Mouse (Mus musculus) adrenal gland, adult (tissue): ENCODE measurements around the gene Stx12.
"Not testable (repeated sequence)": the region's sequence is repeated elsewhere in the genome, so short reads cannot be mapped to it uniquely, and the experiment has no call there.

Source experiments
- DNase-seq, 2 experiments: peaks; one replicate each; pipeline ENCODE4 v3.0.0; 2022 to 2023; ENCODE audit warnings: low spot score in 1 of 2; ENCODE audit not compliant: inconsistent age in 2 of 2

Stx12 gene

DNA sequence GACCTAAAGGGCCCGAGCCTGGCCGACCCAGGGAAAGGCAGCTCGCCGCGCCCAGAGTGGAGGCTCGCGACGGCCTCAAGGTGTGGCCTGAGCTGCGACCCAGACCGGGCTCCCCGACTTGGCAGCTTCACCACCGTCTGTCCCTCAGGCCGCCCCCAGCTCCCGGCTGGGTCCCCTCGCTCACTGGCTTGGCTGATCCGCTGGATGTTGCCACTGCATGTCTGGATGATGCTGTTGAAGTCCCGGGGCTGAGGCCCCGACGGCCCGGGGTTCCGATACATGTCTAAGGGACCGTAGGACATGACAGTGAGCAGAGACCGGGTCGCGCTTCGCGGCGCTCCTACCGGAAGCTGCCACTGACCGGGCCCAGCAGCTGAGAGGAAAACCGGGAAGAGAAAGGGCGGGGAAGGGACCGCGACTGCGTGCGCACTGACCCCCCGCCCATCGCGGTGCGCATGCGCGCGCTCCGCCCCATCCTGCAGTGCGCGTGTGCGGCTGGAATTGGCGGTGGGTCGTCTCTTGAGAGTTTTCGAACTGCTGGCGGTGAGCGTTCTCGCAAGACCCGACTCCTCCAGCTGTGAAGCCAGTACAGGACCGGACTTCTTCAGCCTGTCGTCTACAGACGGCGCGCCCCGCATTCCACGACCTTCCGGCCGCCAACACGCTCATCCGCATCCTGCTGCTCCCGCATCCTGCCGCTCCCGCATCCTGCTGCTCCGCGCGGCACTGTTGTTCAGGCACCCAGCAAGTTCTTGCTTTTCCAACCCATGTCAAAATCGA lies at the start of gene Stx12:
TSS of gene Stx12 (minus strand) at position 446 of the 780 bp plus-strand sequence.
- peak; percentile 93 to 97 for DNase-seq

DNA sequence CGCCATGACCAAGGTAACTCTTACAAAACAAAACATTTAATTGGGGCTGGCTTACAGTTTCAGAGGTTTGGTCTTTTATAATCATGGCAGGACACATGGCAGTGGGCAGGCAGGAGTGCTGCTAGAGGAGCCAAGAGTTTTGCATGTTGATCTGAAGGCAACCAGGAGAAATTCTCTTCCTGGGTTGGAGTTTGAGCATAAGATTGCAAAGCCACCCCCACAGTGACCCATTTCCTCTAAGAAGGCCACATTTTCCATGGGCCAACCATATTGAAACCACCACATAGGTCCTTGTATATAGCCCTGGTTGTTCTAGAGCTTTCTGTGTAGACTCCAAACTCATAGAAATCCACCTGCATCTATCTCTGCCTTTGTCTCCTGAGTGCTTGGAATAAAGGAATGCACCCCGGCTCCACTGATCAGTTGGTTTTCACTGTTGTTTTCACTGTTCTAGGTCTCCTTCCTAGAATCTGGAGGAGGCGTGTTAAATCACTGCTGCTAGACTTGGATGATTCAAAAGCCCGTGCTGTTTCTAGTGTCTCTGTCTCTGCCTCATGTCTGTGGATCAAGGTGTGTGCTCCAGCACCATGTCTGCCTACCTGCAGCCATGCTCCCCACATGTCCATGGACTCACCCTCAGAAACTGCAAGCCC lies 48.6 kb upstream of the Stx12 start:
- no peak for DNase-seq

DNA sequence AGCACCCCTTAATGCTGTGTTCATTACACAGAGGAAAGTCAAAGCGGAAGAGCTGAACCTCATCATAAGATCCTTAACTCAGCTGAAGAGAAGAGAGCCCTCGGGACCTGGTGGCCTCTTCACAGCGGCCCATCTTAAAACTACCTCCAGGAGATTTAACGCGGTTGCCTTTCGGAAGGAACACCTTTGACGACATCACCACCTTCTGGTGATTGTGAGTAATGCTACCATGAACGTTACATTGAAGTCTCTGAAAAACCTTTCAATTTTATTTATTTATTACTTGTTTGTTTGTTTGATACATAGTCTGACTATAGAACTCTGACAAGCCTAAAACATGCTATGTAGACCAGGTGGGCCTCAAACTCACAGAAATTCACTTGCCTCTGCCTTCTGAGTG lies 46.5 kb upstream of the Stx12 start:
- DNase-seq, result peak; percentile 31 to 81

DNA sequence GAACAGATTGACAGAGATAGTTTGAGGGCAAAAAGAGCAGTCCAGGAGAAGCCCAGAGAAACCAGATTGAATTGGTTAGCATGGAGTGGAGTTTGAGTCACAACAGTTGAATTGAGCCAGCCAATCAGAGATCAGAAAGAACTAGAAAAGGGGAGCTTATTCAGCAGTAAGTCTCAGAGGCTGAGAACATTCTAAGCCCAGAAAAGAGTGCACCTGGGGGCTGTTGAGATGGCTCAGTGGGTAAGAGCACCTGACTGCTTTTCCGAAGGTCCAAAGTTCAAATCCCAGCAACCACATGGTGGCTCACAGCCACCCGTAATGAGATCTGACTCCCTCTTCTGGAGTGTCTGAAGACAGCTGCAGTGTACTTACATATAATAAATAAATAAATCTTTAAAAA lies 42.2 kb upstream of the Stx12 start:
- DNase-seq, result not testable (repeated sequence)

DNA sequence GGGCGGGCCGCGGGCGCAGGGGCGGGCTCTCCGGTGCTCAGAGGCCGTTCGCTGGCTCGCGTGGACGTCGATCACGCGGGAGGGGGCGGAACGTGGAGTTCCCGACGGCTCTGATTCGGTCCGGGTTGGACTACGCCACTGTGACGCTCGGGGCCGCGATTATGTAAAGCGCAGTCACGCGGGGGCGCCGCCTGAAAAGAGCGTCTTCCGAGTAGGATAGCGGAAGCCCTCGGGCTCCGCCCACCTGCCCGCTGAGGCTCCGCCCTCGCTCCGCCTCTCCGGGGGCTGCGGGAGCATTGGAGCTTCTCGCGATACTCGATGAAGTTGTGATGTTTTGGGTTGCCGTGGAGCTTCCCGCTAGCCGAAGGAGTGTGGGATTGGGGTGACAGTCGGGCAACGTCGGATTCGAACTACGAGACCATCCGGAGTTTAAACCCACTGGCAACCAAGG lies 38.3 kb upstream of the Stx12 start, which contains the start of gene Fam76a:
TSS of gene Fam76a (minus strand) at position 1 of the 451 bp plus-strand sequence.
- DNase-seq, result peak; percentile 100

DNA sequence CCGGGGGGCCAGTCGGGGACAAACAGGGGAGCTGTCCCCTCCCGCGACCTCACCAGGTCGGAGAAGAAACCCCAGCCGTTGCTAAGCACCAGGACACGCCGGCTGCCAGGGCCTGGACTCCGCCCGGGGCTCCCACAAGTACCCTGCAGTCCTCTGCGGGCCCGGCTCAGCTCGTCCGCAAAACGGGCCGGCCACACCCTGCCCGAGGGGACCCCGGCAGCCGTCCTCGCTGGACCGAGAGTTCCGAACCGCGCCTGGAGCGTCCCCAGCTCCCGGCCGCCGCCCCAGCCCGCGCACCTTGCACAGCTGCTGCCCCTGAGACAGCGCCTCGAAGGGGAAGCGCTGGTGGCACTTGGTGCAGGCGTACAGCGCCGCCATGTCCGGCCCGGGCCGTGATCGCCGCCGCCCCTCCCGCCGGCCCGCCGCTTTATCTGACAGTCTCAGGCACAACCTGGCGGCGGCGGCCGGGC lies 37.8 kb upstream of the Stx12 start:
- no peak for DNase-seq

DNA sequence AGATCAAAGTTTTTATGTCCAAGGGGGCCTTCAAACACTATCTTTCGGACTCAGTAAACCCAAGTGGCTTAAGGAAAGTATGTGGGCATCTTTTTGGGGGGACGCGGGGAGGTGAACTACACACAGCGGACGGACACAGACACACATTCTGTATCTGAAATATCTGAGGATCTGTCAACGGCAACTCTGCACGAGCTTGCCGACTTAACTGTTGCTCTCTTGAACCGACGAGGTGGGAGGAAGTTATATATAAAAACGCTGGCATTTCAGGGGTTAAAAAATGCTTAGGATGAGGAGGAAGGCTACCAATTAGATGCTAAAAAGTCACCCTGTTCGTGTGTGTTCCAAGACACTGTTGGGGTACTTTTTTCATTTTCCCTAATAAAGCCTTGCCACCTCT lies 37.2 kb upstream of the Stx12 start:
- no peak for DNase-seq

DNA sequence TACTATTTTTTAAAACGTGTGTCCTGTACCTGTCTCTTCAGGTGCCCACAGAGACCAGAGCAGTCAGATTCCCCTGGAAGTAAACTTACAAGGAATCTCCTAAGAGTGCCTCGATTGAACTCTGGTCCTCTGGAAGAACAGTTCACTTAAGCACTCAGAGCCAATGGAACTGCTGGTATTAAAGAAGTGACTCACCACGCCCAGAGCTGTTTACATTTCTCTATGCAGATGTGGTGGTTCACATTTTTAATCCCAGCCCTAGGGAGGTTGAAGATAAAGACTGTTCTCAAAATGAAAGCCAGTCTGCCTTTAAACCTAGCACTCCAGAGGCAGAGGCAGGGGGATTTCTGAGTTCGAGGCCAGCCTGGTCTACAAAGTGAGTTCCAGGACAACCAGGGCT lies 35.9 kb upstream of the Stx12 start:
- DNase-seq, result no peak

DNA sequence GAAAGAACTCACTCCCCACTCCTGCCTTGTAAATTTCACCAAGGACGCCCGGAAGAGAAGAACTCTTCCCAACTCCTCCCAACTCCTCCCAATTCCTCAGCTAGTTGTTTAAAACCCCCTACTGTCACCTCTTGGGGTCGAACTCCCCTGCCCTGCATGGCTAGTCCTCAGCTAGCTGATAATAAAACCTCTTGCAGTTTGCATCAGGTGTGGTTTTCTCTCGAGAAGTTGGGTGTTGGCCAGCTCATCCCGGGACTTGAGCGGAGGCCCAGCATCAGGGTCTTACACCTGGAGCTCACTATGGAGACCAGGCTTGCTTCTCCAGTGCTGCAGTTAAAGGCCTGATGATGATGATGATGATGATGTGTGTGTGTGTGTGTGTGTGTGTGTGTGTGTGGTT lies 34.2 kb upstream of the Stx12 start:
- DNase-seq, result not testable (repeated sequence)

DNA sequence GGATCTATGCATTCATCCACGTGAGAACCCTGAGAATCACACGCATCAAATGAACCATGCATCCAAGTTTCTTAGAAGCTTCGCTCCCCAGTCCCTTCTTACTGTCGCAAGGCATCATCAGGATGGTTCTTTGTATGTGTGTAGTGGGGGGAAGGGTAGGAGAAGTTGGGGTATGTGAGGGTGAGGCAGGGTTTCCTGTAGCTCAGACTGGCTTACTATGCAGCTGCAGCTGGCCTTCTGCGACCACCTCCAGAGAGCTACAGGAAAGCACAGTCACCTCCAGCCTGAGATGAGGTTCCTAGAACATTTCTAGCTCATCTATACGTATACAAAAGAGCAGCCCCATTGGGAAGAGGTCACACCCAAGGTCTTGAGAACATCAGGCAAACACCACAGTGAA lies 27.8 kb upstream of the Stx12 start:
- DNase-seq, result no peak

DNA sequence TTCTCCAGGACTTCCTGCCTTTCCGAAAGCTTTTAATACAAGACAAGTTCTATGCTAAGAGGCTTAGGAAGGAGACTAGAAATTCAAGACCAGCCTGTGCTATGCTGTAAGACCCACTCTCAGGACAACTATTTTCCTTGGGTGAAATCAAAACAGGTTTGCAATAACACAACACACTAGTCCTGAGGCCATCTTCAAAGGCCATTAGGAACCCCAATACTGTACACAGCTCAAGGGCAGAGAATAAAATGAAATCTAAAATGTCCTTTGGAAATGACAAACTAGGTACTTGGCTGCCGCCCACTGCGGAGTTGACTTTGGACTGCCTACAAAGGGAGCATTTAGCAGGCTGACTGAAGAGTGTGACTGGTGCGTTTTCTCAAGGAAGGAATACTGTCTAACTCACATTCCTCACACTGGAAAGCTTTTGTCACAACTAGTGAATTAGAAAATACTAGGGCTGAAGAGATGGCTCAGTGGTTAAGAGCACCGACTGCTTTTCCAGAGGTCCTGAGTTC lies 21.6 kb upstream of the Stx12 start:
- DNase-seq, result peak; percentile 48 to 75

DNA sequence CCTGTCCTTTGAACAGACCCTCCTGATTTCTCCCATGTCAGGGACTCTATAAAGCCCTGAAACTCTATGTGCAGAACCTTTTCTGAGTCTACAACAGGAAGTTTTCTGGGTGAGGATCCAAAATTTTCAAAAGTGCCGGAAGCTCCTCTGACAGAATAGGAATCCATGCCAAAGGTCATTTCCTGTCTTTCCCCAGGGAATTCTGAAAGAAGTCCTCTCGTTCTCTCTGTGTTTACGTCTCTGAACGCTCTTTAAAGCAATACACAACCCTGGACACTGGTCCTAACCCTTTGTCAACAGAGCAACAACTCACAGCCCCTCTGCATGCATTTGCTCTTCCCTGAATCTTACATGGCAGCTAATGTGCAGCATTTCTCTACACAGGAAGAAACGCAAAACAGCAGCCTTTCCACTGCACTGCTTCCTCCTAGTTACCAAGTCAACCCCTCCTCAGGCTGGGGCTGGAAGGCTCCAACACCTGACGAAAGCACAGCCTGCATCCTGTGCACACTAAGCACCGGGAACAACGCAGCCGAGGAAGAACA lies 20.5 kb upstream of the Stx12 start:
- peak; percentile 26 to 75 for DNase-seq

DNA sequence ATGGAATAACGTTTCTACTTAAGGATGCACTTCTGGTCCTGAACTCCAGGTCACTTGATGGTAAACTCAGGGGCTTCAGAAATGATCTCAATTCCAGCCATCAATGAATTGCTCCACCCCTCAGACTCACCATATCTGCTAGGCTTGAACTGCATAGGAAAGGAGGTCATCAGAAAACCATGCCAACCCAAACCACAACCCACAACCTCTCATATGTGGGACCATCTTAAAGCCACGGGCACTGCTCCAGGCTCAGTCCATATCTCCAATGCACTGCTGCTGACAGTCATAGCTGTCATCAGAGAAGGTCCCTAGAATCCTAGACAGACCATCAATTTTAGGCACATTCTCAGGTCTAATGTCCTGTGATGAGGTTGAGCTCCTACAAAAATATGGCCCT lies 19.8 kb upstream of the Stx12 start:
- no peak for DNase-seq

DNA sequence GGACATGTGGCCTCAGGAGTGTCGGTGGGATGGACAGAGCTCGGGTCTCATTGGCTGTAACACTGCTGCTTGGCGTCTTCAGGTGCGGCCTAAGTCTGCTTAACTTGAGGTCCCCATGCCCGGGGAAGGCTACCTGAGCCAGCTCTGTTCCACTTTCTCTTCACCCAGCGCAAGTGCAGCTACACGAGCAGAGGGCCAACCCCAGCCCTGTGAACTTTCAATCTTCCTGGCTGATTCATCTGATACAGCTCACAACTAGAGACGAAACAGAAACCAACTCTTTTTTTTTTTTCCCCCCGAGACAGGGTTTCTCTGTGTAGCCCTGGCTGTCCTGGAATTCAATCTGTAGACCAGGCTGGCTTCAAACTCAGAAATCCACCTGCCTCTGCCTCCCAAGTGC lies 13.9 kb upstream of the Stx12 start:
- peak; percentile 23 to 47 for DNase-seq

DNA sequence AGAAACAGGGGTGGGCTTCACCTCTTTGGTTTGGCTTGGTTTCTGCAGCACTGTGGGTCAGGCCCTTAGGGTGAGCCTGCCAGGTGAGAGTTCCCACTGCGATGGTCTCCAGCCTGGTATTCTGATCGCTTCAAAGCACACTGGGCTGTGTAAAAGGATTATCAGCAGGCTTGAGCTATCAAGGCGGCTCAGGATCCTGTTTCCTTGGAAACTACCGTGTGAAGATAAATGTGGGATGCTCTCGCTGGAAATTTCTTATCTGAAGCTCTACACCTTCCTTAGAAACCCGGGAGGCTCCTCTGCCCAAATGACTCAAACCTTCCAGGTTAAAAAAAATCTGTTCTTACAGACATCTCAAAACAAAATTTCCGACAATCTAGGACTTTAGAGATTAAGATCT lies 10.1 kb upstream of the Stx12 start:
- DNase-seq, result no peak

DNA sequence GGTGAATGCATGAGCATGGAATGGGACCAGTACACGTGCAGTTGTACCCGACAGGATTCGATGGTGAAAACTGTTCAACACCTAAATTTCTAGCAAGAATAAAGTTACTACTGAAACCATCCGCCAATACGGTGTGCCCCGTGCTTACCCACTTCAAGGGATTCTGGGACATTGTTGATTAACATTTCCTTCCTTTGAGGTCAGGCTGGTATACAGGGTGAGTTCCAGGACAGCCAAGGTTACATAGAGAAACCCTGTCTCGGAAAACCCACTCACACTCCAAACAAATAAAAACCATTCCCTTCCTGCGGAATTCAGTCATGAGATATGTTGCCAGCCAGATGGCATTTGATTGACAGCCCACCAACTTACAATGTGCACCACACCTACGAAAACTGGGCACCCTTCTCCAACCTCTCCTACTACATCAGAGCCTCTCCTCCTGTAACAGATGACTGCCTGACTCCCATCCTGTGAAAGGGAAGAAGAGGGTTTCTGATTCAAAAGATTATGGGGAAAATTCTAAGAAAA lies 600 bp upstream of the Stx12 start:
- DNase-seq, result no peak

DNA sequence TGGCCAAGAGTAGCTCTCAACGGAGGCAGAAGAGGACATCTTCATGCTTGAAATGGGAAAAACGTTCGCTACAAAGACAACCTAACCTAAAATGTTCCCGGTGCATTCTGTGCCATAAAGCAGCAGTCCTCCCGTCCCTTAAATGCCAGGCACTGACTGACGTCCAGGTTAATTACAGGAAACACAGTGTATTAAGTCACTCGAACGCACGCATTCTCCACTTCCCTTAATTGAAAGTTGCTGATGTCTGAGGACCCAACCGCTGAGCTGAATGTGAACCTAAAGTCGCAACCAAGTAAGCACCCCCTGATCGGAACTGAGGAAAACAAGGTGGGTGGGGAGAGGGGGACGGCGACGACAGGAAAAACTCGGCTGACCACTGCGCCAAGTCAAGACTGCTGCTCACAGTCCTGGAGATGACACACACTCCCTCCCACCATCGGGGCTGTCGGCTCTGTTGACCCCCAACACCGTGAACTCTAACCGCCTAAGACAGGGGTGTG lies 697 bp downstream of the Stx12 start:
- DNase-seq, result no peak

DNA sequence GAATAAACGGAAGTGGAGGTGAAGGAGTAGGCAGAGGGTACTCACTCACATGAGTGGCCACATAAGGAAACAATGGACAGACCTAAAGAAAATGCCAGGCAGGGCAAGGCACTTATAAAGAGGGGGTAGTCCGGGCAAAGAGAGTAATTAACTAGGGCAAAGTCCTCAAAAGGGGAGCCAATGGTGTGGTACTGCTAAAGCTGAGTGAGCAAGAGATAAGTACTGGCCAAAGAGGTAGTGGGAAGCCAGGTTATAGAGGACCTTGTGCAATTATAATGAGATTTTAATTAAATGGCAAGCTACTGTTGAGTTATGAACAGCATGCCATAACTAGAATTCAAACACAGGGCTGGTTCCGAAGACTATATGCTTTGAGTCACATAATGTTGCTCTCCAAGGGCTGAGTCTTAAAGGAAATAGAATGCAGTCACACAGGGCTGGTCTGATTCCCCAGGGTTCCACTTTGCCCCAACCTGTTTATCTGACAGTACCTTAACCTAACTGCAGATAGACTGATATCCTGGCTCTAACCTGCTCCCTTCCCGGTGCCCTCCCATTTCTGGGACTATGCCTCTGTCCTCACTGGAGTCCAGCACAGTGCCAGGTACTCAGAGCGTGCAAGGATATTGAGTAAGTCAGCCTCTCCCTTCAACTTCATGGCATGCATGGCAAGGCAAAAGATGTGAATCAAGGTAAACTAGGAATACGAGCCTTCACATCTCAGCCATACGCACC lies 9.8 kb downstream of the Stx12 start:
- no peak for DNase-seq

DNA sequence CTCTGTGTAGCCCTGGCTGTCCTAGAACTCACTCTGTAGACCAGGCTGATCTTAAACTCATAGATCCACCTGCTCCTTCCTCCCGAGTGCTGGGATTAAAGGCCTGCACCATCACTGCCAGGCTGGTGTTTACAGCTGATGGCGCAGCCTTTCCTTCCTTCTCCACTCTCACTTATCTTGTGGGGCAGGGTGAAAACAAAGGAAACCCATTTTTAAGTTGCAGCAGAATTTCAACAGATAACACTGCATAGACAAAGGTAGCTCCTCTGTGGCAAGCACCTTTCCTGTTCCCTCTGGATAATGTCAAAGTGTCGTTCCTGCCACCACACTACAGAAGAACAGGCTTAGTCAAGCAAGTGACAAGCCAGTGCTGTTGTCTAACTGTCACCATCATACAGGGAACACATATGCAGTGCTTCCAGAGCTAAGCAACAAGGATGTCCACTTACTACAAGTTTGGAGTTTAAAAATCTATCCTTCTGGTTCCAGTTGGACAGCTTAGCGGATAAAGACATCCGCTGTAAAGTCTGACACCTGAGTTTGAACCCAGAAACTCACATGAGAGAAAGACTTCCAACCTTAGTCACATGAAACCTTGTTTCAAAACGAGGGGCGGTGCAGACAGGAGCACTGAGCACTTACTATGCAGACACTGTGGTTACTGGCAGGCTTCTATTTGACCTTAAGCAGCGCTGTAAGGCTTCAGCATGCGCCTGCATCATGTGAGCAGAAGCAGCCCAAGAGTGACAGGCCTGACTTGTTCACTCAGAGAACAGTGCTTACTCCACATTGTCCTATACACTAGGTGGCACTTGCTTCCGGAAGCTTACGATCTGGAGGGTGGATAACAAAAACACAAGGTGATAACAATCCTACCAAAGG lies 10.6 kb downstream of the Stx12 start:
- DNase-seq, result no peak

DNA sequence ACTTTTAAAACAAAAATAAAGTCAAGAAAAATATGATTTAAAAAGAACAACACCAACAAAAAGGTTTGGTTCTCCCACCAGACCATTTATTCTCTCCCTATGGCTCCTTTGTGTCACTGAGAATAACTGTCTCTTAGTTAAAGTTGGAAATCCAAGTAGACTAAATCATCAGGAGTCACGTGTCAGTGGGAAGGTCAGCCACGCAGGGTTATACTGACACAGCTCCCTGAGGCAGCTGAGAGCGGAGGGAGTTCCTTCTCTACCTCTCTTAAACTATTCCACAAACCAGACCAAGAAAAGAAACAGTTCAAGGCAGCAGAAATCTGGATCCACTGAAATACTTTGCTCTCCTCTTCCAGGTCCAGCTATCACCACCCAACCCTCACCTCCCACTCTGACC lies 13.2 kb downstream of the Stx12 start:
- DNase-seq, result peak in 1 of 2 experiments; percentile 65
